Mouse (Mus musculus) E14TG2a.4 (cell line): Measurements from ENCODE around the gene Crtc2.
A peak's percentile ranks its signal among the peaks of the same experiment; 100 is the strongest.

Experiments
- H3K27me3 ChIP-seq: 2 replicates; pipeline ENCODE4 v1.6.1; 2014; ENCODE audit warnings: low read length, control low read depth; ENCODE audit not compliant: insufficient read depth
- H3K36me3 ChIP-seq: 2 replicates; pipeline ENCODE4 v1.6.1; 2014; ENCODE audit warnings: low read length, control low read depth; ENCODE audit not compliant: insufficient read depth
- H3K4me1 ChIP-seq: replicated peaks from 2 replicates; pipeline ENCODE4 v1.6.1; 2014; ENCODE audit warnings: low read depth, low read length, control low read depth
- H3K4me3 ChIP-seq: replicated peaks from 2 replicates; pipeline ENCODE4 v1.5.1; 2014; ENCODE audit warnings: mild to moderate bottlenecking, low read length
- H3K9me3 ChIP-seq: 2 replicates; pipeline ENCODE4 v1.6.1; 2014; ENCODE audit warnings: low read length, control low read depth
- CTCF ChIP-seq: conservative IDR thresholded peaks from 2 replicates; pipeline ENCODE4 v1.5.1; 2014; ENCODE audit warnings: low read length
- NANOG ChIP-seq: IDR thresholded peaks from 2 replicates; pipeline ENCODE4 v1.6.1; 2014; ENCODE audit warnings: borderline replicate concordance, low read length, mixed read lengths
- POU5F1 ChIP-seq: IDR thresholded peaks from 2 replicates; pipeline ENCODE4 v1.6.1; 2014; ENCODE audit warnings: low read length, borderline replicate concordance

Gene Crtc2

GRCm38 (mm10) chr3:90253653-90254418, at the start of gene Crtc2:
TSS of gene Crtc2 (plus strand) at chr3:90254163.
- TF ChIP-seq POU5F1: no peak
- no peak for TF ChIP-seq NANOG
- TF ChIP-seq CTCF: no peak

DNA sequence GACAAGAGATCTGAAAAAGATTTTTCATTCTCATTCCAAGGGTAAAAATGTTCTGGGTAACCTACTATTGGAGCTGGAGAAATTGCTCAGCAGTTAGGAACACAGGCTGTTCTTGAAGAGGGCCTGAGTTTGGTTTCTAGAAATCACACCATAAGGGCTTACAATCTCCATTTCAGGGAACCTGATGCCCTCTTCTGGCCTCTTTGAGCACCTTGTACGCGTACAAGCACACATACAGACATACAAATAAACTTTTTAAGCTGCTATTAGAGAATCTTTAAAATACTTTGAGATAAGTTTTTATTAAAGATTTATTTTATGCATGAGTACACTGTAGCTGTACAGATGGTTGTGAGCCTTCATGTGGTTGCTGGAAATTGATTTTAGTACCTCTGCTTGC, 49.4 kb upstream of the Crtc2 start:
- H3K4me1 ChIP-seq: peaks cover 26% of the 10 kb centered on the region
- no peaks in the 10 kb centered on the region for H3K9me3 ChIP-seq
- H3K36me3 ChIP-seq: peaks cover 30% of the 10 kb centered on the region
- no peaks in the 10 kb centered on the region for H3K27me3 ChIP-seq
- no peak for TF ChIP-seq POU5F1
- no peak for TF ChIP-seq NANOG
- TF ChIP-seq CTCF: no peak
- no peak overlapping the region for H3K4me3 ChIP-seq

More at GRCm38 (mm10) chr3:90253653-90254418, at the start of gene Crtc2:
- Histone ChIP-seq H3K4me3 (peak within 1 kb of the TSS; percentile 98), H3K36me3 (peaks cover 64% of the 10 kb centered on the region), H3K9me3 (no peaks in the 10 kb centered on the region), H3K4me1 (peaks cover 37% of the 10 kb centered on the region), H3K27me3 (no peaks in the 10 kb centered on the region)

GRCm38 (mm10) chr3:90208662-90209061, 45.3 kb upstream of the Crtc2 start:
- H3K27me3 ChIP-seq: no peaks in the 10 kb centered on the region
- no peak overlapping the region for H3K4me3 ChIP-seq
- H3K36me3 ChIP-seq: peaks cover 65% of the 10 kb centered on the region
- TF ChIP-seq NANOG (no peak), CTCF (no peak), POU5F1 (no peak)
- no peaks in the 10 kb centered on the region for H3K9me3 ChIP-seq
- peaks cover 54% of the 10 kb centered on the region for H3K4me1 ChIP-seq

GRCm38 (mm10) chr3:90209908-90210566, 43.9 kb upstream of the Crtc2 start:
- TF ChIP-seq CTCF: no peak
- no peak for TF ChIP-seq NANOG
- no peak for TF ChIP-seq POU5F1
- Histone ChIP-seq H3K4me3 (peak overlapping the region; percentile 93), H3K36me3 (peaks cover 65% of the 10 kb centered on the region), H3K4me1 (peaks cover 65% of the 10 kb centered on the region), H3K9me3 (no peaks in the 10 kb centered on the region), H3K27me3 (no peaks in the 10 kb centered on the region)

- Histone ChIP-seq H3K4me3 (peak overlapping the region; percentile 93), H3K36me3 (peaks cover 60% of the 10 kb centered on the region), H3K9me3 (no peaks in the 10 kb centered on the region), H3K27me3 (no peaks in the 10 kb centered on the region), H3K4me1 (peaks cover 71% of the 10 kb centered on the region)
- TF ChIP-seq CTCF (no peak), NANOG (no peak), POU5F1 (no peak)
These were observed 42.2 kb upstream of the Crtc2 start for GRCm38 (mm10) chr3:90211475-90212398.

- peaks cover 54% of the 10 kb centered on the region for H3K36me3 ChIP-seq
- H3K4me3 ChIP-seq: peak overlapping the region; percentile 93
- H3K4me1 ChIP-seq: peaks cover 69% of the 10 kb centered on the region
- TF ChIP-seq CTCF: no peak
- TF ChIP-seq POU5F1: no peak
- TF ChIP-seq NANOG: no peak
- no peaks in the 10 kb centered on the region for H3K27me3 ChIP-seq
- H3K9me3 ChIP-seq: no peaks in the 10 kb centered on the region
These were observed 41.2 kb upstream of the Crtc2 start for GRCm38 (mm10) chr3:90212723-90213122.

GRCm38 (mm10) chr3:90213377-90213866, 40.5 kb upstream of the Crtc2 start, which contains the start of the genes Rps27 and Rab13:
TSS of gene Rps27 (minus strand) at chr3:90213651.
TSS of gene Rab13 (plus strand) at chr3:90213695.
- Histone ChIP-seq H3K9me3 (no peaks in the 10 kb centered on the region), H3K27me3 (no peaks in the 10 kb centered on the region), H3K4me1 (peaks cover 62% of the 10 kb centered on the region), H3K36me3 (peaks cover 47% of the 10 kb centered on the region), H3K4me3 (peak within 1 kb of the TSS; percentile 93)
- TF ChIP-seq POU5F1: no peak
- no peak for TF ChIP-seq NANOG
- TF ChIP-seq CTCF: no peak
